Mouse (Mus musculus): ENCODE data around the gene Ube2i.

Gene Ube2i

GRCm38 (mm10) chr17:25218967-25219366, 55.5 kb downstream of the Ube2i start:
- DNase-seq (ENCODE audit: low spot score in 2 of 2) = no peak

GRCm38 (mm10) chr17:25215431-25215830, 59.0 kb downstream of the Ube2i start:
- no peak for DNase-seq (ENCODE audit: low spot score in 2 of 2)
